Mouse (Mus musculus) embryonic facial prominence, embryonic 14.5 days (tissue): Measurements from ENCODE around the gene Plekhm1. TPM values are rescaled to one million over a fixed set of nuclear protein-coding genes. Genes with fewer than 3 reads are reported as not detected.

Source experiments
- ATAC-seq: fragments of 200-750 bp; cut with Nextera tagmentation; 2 replicates; pipeline ENCODE4 v1.8.0; 2017; ENCODE audit warnings: low read depth, moderate number of reproducible peaks, moderate TSS enrichment
- DNase-seq: peaks from one replicate; pipeline ENCODE4 v3.0.0-alpha.2; 2015; ENCODE audit warnings: low spot score
- H3K27ac ChIP-seq: fragments of 300-500 bp; sonication (generic); replicated peaks from 2 replicates; pipeline ENCODE4 v1.5.1; 2014; ENCODE audit warnings: low read depth, mild to moderate bottlenecking, low read length, moderate library complexity
- H3K27me3 ChIP-seq: fragments of 300-500 bp; sonication (generic); replicated peaks from 2 replicates; pipeline ENCODE4 v1.6.1; 2014; ENCODE audit warnings: low read length; ENCODE audit not compliant: control insufficient read depth, insufficient read depth
- H3K36me3 ChIP-seq: fragments of 300-500 bp; sonication (generic); 2 replicates; pipeline ENCODE4 v1.6.1; 2014; ENCODE audit warnings: low read length, mixed read lengths; ENCODE audit not compliant: control insufficient read depth, insufficient read depth
- H3K4me1 ChIP-seq: fragments of 300-500 bp; sonication (generic); 2 replicates; pipeline ENCODE4 v1.6.1; 2014; ENCODE audit warnings: antibody characterized with exemption, low read length; ENCODE audit not compliant: control insufficient read depth, insufficient read depth
- H3K4me2 ChIP-seq: fragments of 300-500 bp; sonication (generic); 2 replicates; pipeline ENCODE4 v1.6.1; 2014; ENCODE audit warnings: low read depth, mild to moderate bottlenecking, low read length, moderate library complexity, mixed read lengths
- H3K4me3 ChIP-seq: fragments of 300-500 bp; sonication (generic); 2 replicates; pipeline ENCODE4 v1.5.1; 2014; ENCODE audit warnings: low read depth, mild to moderate bottlenecking, low read length
- H3K9ac ChIP-seq: fragments of 300-500 bp; sonication (generic); 2 replicates; pipeline ENCODE4 v1.6.1; 2014; ENCODE audit warnings: low read depth, mild to moderate bottlenecking, low read length, moderate library complexity, mixed read lengths
- H3K9me3 ChIP-seq: fragments of 300-500 bp; sonication (generic); 2 replicates; pipeline ENCODE4 v1.6.1; 2016; ENCODE audit warnings: low read length; ENCODE audit not compliant: control insufficient read depth
- WGBS: fragments of 180-500 bp; shearing (Covaris S2); extraction: QIAGEN DNeasy Blood & Tissue Kit; methylation state at CpG from one replicate; pipeline ENCODE4 v1.1.7; 2014; 5-methylcytosine and 5-hydroxymethylcytosine counted together
- polyA plus RNA-seq: library from polyadenylated mRNA; unstranded; fragments of >200 nt; fragmentation: Nextera tagmentation; extraction: Ambion mirVana; gene quantifications from 2 replicates; pipeline ENCODE4 v1.2.1, GENCODE M21; 2014

Gene Plekhm1
- polyA plus RNA-seq, 1 experiment from 2014 or later, result 8.1 TPM

- Histone ChIP-seq H3K9me3 (no peaks in the 10 kb centered on the region), H3K4me2 (no peak overlapping the region), H3K27ac (no peak overlapping the region), H3K4me3 (no peak overlapping the region), H3K4me1 (no peaks in the 10 kb centered on the region), H3K36me3 (peaks cover 13% of the 10 kb centered on the region; the same call in 1 of the 2 replicates), H3K9ac (no peak overlapping the region), H3K27me3 (no peaks in the 10 kb centered on the region)
- ATAC-seq (peak; percentile 41; the same call in 1 of the 2 replicates), DNase-seq (peak; percentile 51)
- 54% methylated on average over 2 of the region's 2 CpGs for WGBS
Measured at GRCm38 (mm10) chr11:103402198-103402597, 10.3 kb downstream of the Plekhm1 start.

GRCm38 (mm10) chr11:103399986-103400385, 12.5 kb downstream of the Plekhm1 start:
- Histone ChIP-seq H3K27me3 (no peaks in the 10 kb centered on the region), H3K27ac (no peak overlapping the region), H3K4me3 (no peak overlapping the region), H3K4me1 (no peaks in the 10 kb centered on the region), H3K9ac (no peak overlapping the region), H3K36me3 (peaks cover 31% of the 10 kb centered on the region), H3K4me2 (no peak overlapping the region), H3K9me3 (no peaks in the 10 kb centered on the region)
- 87% methylated on average over 4 of the region's 4 CpGs for WGBS
- ATAC-seq (no peak), DNase-seq (no peak)

GRCm38 (mm10) chr11:103399050-103399449, 13.4 kb downstream of the Plekhm1 start:
- Histone ChIP-seq H3K27ac (no peak overlapping the region), H3K4me3 (no peak overlapping the region), H3K27me3 (no peaks in the 10 kb centered on the region), H3K9ac (no peak overlapping the region), H3K4me1 (no peaks in the 10 kb centered on the region), H3K4me2 (no peak overlapping the region), H3K36me3 (peaks cover 41% of the 10 kb centered on the region), H3K9me3 (no peaks in the 10 kb centered on the region)
- ATAC-seq, result no peak
- 77% methylated on average over 3 of the region's 3 CpGs for WGBS
- DNase-seq, result peak; percentile 23

GRCm38 (mm10) chr11:103396682-103397081, 15.8 kb downstream of the Plekhm1 start:
- no peak for ATAC-seq
- 97% methylated on average over 3 of the region's 4 CpGs for WGBS
- peaks cover 58% of the 10 kb centered on the region for H3K36me3 ChIP-seq

GRCm38 (mm10) chr11:103396236-103396635, 16.3 kb downstream of the Plekhm1 start:
- Histone ChIP-seq H3K27me3 (no peaks in the 10 kb centered on the region), H3K4me2 (no peak overlapping the region), H3K27ac (no peak overlapping the region), H3K36me3 (peaks cover 58% of the 10 kb centered on the region), H3K4me1 (no peaks in the 10 kb centered on the region), H3K9ac (no peak overlapping the region), H3K4me3 (no peak overlapping the region), H3K9me3 (no peaks in the 10 kb centered on the region)
- ATAC-seq (no peak), DNase-seq (no peak)
- 93% methylated on average over 4 of the region's 4 CpGs for WGBS

More at GRCm38 (mm10) chr11:103396682-103397081, 15.8 kb downstream of the Plekhm1 start:
- no peak overlapping the region for H3K9ac ChIP-seq
- H3K9me3 ChIP-seq, result no peaks in the 10 kb centered on the region
- no peaks in the 10 kb centered on the region for H3K27me3 ChIP-seq
- no peak overlapping the region for H3K4me2 ChIP-seq
- no peak overlapping the region for H3K4me3 ChIP-seq
- H3K4me1 ChIP-seq, result no peaks in the 10 kb centered on the region
- H3K27ac ChIP-seq, result no peak overlapping the region
- no peak for DNase-seq

- H3K9me3 ChIP-seq, result no peaks in the 10 kb centered on the region
- peaks cover 58% of the 10 kb centered on the region for H3K36me3 ChIP-seq
- ATAC-seq (no peak), DNase-seq (no peak)
- H3K4me1 ChIP-seq, result no peaks in the 10 kb centered on the region
- H3K27me3 ChIP-seq, result no peaks in the 10 kb centered on the region
- no peak overlapping the region for H3K27ac ChIP-seq
- H3K9ac ChIP-seq, result no peak overlapping the region
- WGBS, result 73% methylated on average over 7 of the region's 7 CpGs
- H3K4me2 ChIP-seq, result no peak overlapping the region
- H3K4me3 ChIP-seq, result no peak overlapping the region
Measured at GRCm38 (mm10) chr11:103394604-103395003, 17.9 kb downstream of the Plekhm1 start.

- H3K4me3 ChIP-seq, result no peak overlapping the region
- H3K9me3 ChIP-seq, result no peaks in the 10 kb centered on the region
- ATAC-seq (no peak), DNase-seq (no peak)
- 87% methylated on average over 6 of the region's 7 CpGs for WGBS
- peaks cover 62% of the 10 kb centered on the region for H3K36me3 ChIP-seq
- H3K4me2 ChIP-seq, result no peak overlapping the region
- no peak overlapping the region for H3K27ac ChIP-seq
- no peaks in the 10 kb centered on the region for H3K4me1 ChIP-seq
- no peaks in the 10 kb centered on the region for H3K27me3 ChIP-seq
- H3K9ac ChIP-seq, result no peak overlapping the region
Measured at GRCm38 (mm10) chr11:103394025-103394424, 18.5 kb downstream of the Plekhm1 start.

- no peaks in the 10 kb centered on the region for H3K27me3 ChIP-seq
- H3K9ac ChIP-seq, result no peak overlapping the region
- 91% methylated on average over 7 of the region's 7 CpGs for WGBS
- H3K9me3 ChIP-seq, result no peaks in the 10 kb centered on the region
- H3K27ac ChIP-seq, result no peak overlapping the region
- no peak overlapping the region for H3K4me2 ChIP-seq
- ATAC-seq (no peak), DNase-seq (no peak)
- no peaks in the 10 kb centered on the region for H3K4me1 ChIP-seq
- peaks cover 36% of the 10 kb centered on the region for H3K36me3 ChIP-seq
- H3K4me3 ChIP-seq, result no peak overlapping the region
Measured at GRCm38 (mm10) chr11:103387870-103388526, 24.5 kb downstream of the Plekhm1 start.

- WGBS, result 86% methylated on average over 9 of the region's 9 CpGs
- Histone ChIP-seq H3K36me3 (peaks cover 25% of the 10 kb centered on the region), H3K27ac (no peak overlapping the region), H3K9ac (no peak overlapping the region), H3K27me3 (no peaks in the 10 kb centered on the region), H3K4me3 (no peak overlapping the region), H3K9me3 (no peaks in the 10 kb centered on the region), H3K4me2 (no peak overlapping the region), H3K4me1 (no peaks in the 10 kb centered on the region)
- ATAC-seq (no peak), DNase-seq (no peak)
Measured at GRCm38 (mm10) chr11:103386827-103387226, 25.7 kb downstream of the Plekhm1 start.
